Mouse (Mus musculus) spleen, adult 2 months (tissue): ENCODE data around the gene Nav3. TPM values are rescaled to one million over a fixed set of nuclear protein-coding genes. Genes with fewer than 3 reads are reported as not detected.
"Not testable (repeated sequence)": the region's sequence is repeated elsewhere in the genome, so short reads cannot be mapped to it uniquely, and the experiment has no call there.

Experiments
- DNase-seq, 2 experiments: peaks; one replicate each; pipeline versions ENCODE4 v3.0.0 to v3.0.0-alpha.2; 2012 to 2021; ENCODE audit warnings: low spot score in 2 of 2, low read depth in 1 of 2
- H3K27ac ChIP-seq: fragments of 200-500 bp; 2 replicates; pipeline ENCODE4 v1.5.1; 2012; ENCODE audit warnings: low read length, inconsistent platforms; ENCODE audit not compliant: insufficient read depth
- H3K27me3 ChIP-seq: fragments of 200-500 bp; 2 replicates; pipeline ENCODE4 v1.6.1; 2012; ENCODE audit warnings: mild to moderate bottlenecking, moderate library complexity, low read length, inconsistent platforms; ENCODE audit not compliant: control insufficient read depth, insufficient read depth
- H3K36me3 ChIP-seq: fragments of 200-500 bp; 2 replicates; pipeline ENCODE4 v1.6.1; 2012; ENCODE audit warnings: mild to moderate bottlenecking, low read length, inconsistent platforms; ENCODE audit not compliant: control insufficient read depth, insufficient read depth
- H3K4me1 ChIP-seq: fragments of 200-500 bp; 2 replicates; pipeline ENCODE4 v1.6.1; 2011; ENCODE audit warnings: inconsistent platforms; ENCODE audit not compliant: control insufficient read depth, insufficient read depth, insufficient read length
- H3K4me3 ChIP-seq: fragments of 200-500 bp; 2 replicates; pipeline ENCODE4 v1.5.1; 2011; ENCODE audit warnings: mild to moderate bottlenecking, inconsistent platforms; ENCODE audit not compliant: insufficient read depth, insufficient read length; ENCODE audit errors: extremely low read depth
- CTCF ChIP-seq: fragments of 200-500 bp; IDR thresholded peaks from 2 replicates; pipeline ENCODE4 v1.5.1; 2011; ENCODE audit warnings: mild to moderate bottlenecking, inconsistent platforms; ENCODE audit not compliant: insufficient read depth, insufficient read length, insufficient replicate concordance; ENCODE audit errors: extremely low read depth
- POLR2A ChIP-seq: fragments of 200-500 bp; IDR thresholded peaks from 2 replicates; pipeline ENCODE4 v1.6.1; 2011; ENCODE audit warnings: low read depth, low read length, inconsistent platforms
- WGBS: fragments of 180-500 bp; shearing (Covaris S2); methylation state at CpG from one replicate; pipeline ENCODE4 v1.1.7; 2018; 5-methylcytosine and 5-hydroxymethylcytosine counted together
- polyA plus RNA-seq: library from polyadenylated mRNA; depleted of rRNA; stranded (reverse); fragments of >200 nt; gene quantifications from 2 replicates; pipeline ENCODE4 v1.2.3, GENCODE M21; 2012

Nav3 gene
- polyA plus RNA-seq, 1 experiment, result 0.39 TPM

GRCm38 (mm10) chr10:110022100-110022499 is 433.9 kb downstream of the Nav3 start:
- TF ChIP-seq POLR2A (no peak), CTCF (no peak)
- Histone ChIP-seq H3K4me1 (no peaks in the 10 kb centered on the region), H3K36me3 (no peaks in the 10 kb centered on the region), H3K27ac (no peak overlapping the region), H3K27me3 (no peaks in the 10 kb centered on the region), H3K4me3 (no peak overlapping the region)
- 94% methylated on average over 3 of the region's 3 CpGs for WGBS
- no peak for DNase-seq

GRCm38 (mm10) chr10:110019266-110019866 is 436.6 kb downstream of the Nav3 start:
- H3K36me3 ChIP-seq, result no peaks in the 10 kb centered on the region
- 65% methylated on average over 4 of the region's 4 CpGs for WGBS
- H3K27ac ChIP-seq, result no peak overlapping the region
- H3K27me3 ChIP-seq, result no peaks in the 10 kb centered on the region
- no peak for DNase-seq
- H3K4me3 ChIP-seq, result no peak overlapping the region
- no peaks in the 10 kb centered on the region for H3K4me1 ChIP-seq
- TF ChIP-seq CTCF (no peak), POLR2A (no peak)

- not testable (repeated sequence) for H3K27ac ChIP-seq
- WGBS, result 83% methylated on average over 5 of the region's 5 CpGs
Observed at GRCm38 (mm10) chr10:110001328-110001727, 454.7 kb downstream of the Nav3 start.

GRCm38 (mm10) chr10:110000755-110001247 is 455.2 kb downstream of the Nav3 start:
- DNase-seq, result no peak
- 51% methylated on average over 3 of the region's 3 CpGs for WGBS

More at GRCm38 (mm10) chr10:110001328-110001727, 454.7 kb downstream of the Nav3 start:
- H3K4me3 ChIP-seq, H3K36me3 ChIP-seq, H3K4me1 ChIP-seq, DNase-seq, H3K27me3 ChIP-seq: not testable (repeated sequence)

GRCm38 (mm10) chr10:109999904-110000303 is 456.1 kb downstream of the Nav3 start:
- no peak overlapping the region for H3K27ac ChIP-seq
- H3K4me1 ChIP-seq, result no peaks in the 10 kb centered on the region
- no peak for DNase-seq
- WGBS, result 92% methylated on average over 10 of the region's 10 CpGs
- H3K4me3 ChIP-seq, result no peak overlapping the region
- no peaks in the 10 kb centered on the region for H3K27me3 ChIP-seq
- TF ChIP-seq CTCF, result no peak
- TF ChIP-seq POLR2A, result no peak
- H3K36me3 ChIP-seq, result no peaks in the 10 kb centered on the region

More at GRCm38 (mm10) chr10:110000755-110001247, 455.2 kb downstream of the Nav3 start:
- no peaks in the 10 kb centered on the region for H3K4me1 ChIP-seq
- H3K27me3 ChIP-seq, result no peaks in the 10 kb centered on the region
- H3K36me3 ChIP-seq, result no peaks in the 10 kb centered on the region
- no peak for TF ChIP-seq POLR2A
- TF ChIP-seq CTCF, result no peak
- H3K27ac ChIP-seq, result no peak overlapping the region
- H3K4me3 ChIP-seq, result no peak overlapping the region

- Histone ChIP-seq H3K27me3 (no peaks in the 10 kb centered on the region), H3K27ac (no peak overlapping the region), H3K4me3 (no peak overlapping the region), H3K4me1 (no peaks in the 10 kb centered on the region), H3K36me3 (no peaks in the 10 kb centered on the region)
- no peak for DNase-seq
- TF ChIP-seq CTCF (no peak), POLR2A (no peak)
- WGBS, result 93% methylated on average over 5 of the region's 5 CpGs
Observed at GRCm38 (mm10) chr10:109994302-109994701, 461.7 kb downstream of the Nav3 start.

- no peak for TF ChIP-seq POLR2A
- no peak for TF ChIP-seq CTCF
- Histone ChIP-seq H3K4me1 (no peaks in the 10 kb centered on the region), H3K27me3 (no peaks in the 10 kb centered on the region), H3K4me3 (no peak overlapping the region), H3K27ac (no peak overlapping the region), H3K36me3 (no peaks in the 10 kb centered on the region)
- 27% methylated on average over 8 of the region's 8 CpGs for WGBS
- DNase-seq, result no peak
Observed at GRCm38 (mm10) chr10:109985824-109986485, 470.0 kb downstream of the Nav3 start.
